Mouse (Mus musculus): ENCODE measurements around the gene Zfp14.
A peak's percentile ranks its signal among the peaks of the same experiment; 100 is the strongest.

Zfp14 gene

GRCm38 (mm10) chr7:30050882-30051548, at the start of gene Zfp14:
Gene Zfp14 (minus strand): TSS chr7:30051380.
- peak; percentile 81 for DNase-seq (ENCODE audit: low read depth, low spot score)

GRCm38 (mm10) chr7:30099297-30099696, 48.1 kb upstream of the Zfp14 start:
- no peak for DNase-seq (ENCODE audit: low read depth, low spot score)

- DNase-seq (ENCODE audit: low read depth, low spot score): peak; percentile 32
Measured at GRCm38 (mm10) chr7:30095551-30096125, 44.5 kb upstream of the Zfp14 start.

GRCm38 (mm10) chr7:30094646-30095429, 43.7 kb upstream of the Zfp14 start, which contains the start of gene Zfp260:
Gene Zfp260 (plus strand): TSS chr7:30094777.
- DNase-seq (ENCODE audit: low read depth, low spot score): peak; percentile 93

- no peak for DNase-seq (ENCODE audit: low read depth, low spot score)
Measured at GRCm38 (mm10) chr7:30093918-30094415, 42.8 kb upstream of the Zfp14 start.

- DNase-seq (ENCODE audit: low read depth, low spot score): no peak
Measured at GRCm38 (mm10) chr7:30092666-30093065, 41.5 kb upstream of the Zfp14 start.

GRCm38 (mm10) chr7:30090970-30091585, 39.9 kb upstream of the Zfp14 start:
- DNase-seq (ENCODE audit: low read depth, low spot score): peak; percentile 69

GRCm38 (mm10) chr7:30090092-30090969, 39.2 kb upstream of the Zfp14 start, which contains the start of the genes Gm26920 and Zfp566:
Gene Gm26920 (minus strand): TSS chr7:30090410.
Gene Zfp566 (minus strand): TSS chr7:30090527.
- DNase-seq (ENCODE audit: low read depth, low spot score): peak; percentile 97

GRCm38 (mm10) chr7:30089405-30089804, 38.2 kb upstream of the Zfp14 start:
- DNase-seq (ENCODE audit: low read depth, low spot score): no peak

GRCm38 (mm10) chr7:30086524-30086923, 35.3 kb upstream of the Zfp14 start:
- peak; percentile 89 for DNase-seq (ENCODE audit: low read depth, low spot score)

GRCm38 (mm10) chr7:30072146-30073028, 21.2 kb upstream of the Zfp14 start, which contains the start of gene Zfp82:
Gene Zfp82 (minus strand): TSS chr7:30072900.
- peak; percentile 74 for DNase-seq (ENCODE audit: low read depth, low spot score)

GRCm38 (mm10) chr7:30064622-30065021, 13.4 kb upstream of the Zfp14 start:
- no peak for DNase-seq (ENCODE audit: low read depth, low spot score)

GRCm38 (mm10) chr7:30062478-30062877, 11.3 kb upstream of the Zfp14 start:
- peak; percentile 33 for DNase-seq (ENCODE audit: low read depth, low spot score)

GRCm38 (mm10) chr7:30060341-30060740, 9.2 kb upstream of the Zfp14 start:
- no peak for DNase-seq (ENCODE audit: low read depth, low spot score)

- DNase-seq (ENCODE audit: low read depth, low spot score): peak; percentile 45
Measured at GRCm38 (mm10) chr7:30053591-30053990, 2.4 kb upstream of the Zfp14 start.

- DNase-seq (ENCODE audit: low read depth, low spot score): no peak
Measured at GRCm38 (mm10) chr7:30048126-30048525, 3.1 kb downstream of the Zfp14 start.

- DNase-seq (ENCODE audit: low read depth, low spot score): no peak
Measured at GRCm38 (mm10) chr7:30044354-30044753, 6.8 kb downstream of the Zfp14 start.

GRCm38 (mm10) chr7:30034331-30034730, 16.8 kb downstream of the Zfp14 start:
- DNase-seq (ENCODE audit: low read depth, low spot score): no peak

GRCm38 (mm10) chr7:30031379-30031778, 19.8 kb downstream of the Zfp14 start:
- DNase-seq (ENCODE audit: low read depth, low spot score): no peak

- DNase-seq (ENCODE audit: low read depth, low spot score): no peak
Measured at GRCm38 (mm10) chr7:30030677-30031076, 20.5 kb downstream of the Zfp14 start.
